Mouse (Mus musculus) small intestine, adult 2 months (tissue): Measurements from ENCODE around the gene Zfp511.

Experiments used
- CTCF ChIP-seq: fragments of 200-500 bp; IDR thresholded peaks from 2 replicates; pipeline ENCODE4 v1.5.1; 2012; ENCODE audit warnings: low read depth, mild to moderate bottlenecking, control low read depth, inconsistent platforms, low read length, moderate library complexity, mixed read lengths; ENCODE audit not compliant: insufficient replicate concordance, insufficient read length; ENCODE audit errors: extremely low read depth
- POLR2A ChIP-seq: fragments of 200-500 bp; IDR thresholded peaks from 2 replicates; pipeline ENCODE4 v1.6.1; 2012; ENCODE audit warnings: low read depth, mild to moderate bottlenecking, control low read depth, inconsistent platforms, low read length, moderate library complexity

DNA sequence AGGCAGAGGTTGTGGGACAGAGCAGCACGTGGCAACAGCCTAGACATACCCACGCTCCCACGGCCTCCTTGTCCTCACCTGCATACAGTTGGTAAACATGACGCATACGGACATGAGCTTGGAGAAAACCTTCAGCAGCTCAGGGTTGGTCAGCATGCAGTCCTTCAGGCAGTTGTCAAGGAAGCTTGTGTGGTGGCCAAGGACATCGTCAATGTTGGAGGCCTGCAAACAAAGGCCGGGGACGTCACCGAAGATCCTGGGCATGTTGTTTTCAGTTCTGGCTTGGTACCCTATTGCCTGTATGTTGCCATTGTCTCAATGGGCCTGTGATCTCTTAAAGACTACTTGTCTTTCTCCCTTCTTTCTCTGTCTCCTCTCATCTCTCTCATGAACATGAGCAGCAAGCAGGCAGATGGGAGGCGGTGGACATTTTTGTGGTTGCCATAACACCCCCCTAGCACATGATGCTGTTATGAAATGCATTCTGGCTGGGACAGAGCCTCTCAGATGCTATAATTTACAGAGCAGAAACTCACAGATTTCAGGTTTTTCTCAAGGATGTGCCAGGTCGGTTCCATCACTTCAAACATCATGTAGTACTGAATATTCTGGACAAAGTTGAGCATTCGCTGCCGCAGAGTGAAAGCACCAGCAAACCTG, 37.4 kb upstream of the Zfp511 start:
- no peak for TF ChIP-seq POLR2A
- no peak for TF ChIP-seq CTCF
